Mouse (Mus musculus): ENCODE measurements around the gene Dach1. TPM values are rescaled to one million over a fixed set of nuclear protein-coding genes. Genes with fewer than 3 reads are reported as not detected.

Gene Dach1
- polyA plus RNA-seq, 1 experiment from 2014 or later: 1.8 TPM

DNA sequence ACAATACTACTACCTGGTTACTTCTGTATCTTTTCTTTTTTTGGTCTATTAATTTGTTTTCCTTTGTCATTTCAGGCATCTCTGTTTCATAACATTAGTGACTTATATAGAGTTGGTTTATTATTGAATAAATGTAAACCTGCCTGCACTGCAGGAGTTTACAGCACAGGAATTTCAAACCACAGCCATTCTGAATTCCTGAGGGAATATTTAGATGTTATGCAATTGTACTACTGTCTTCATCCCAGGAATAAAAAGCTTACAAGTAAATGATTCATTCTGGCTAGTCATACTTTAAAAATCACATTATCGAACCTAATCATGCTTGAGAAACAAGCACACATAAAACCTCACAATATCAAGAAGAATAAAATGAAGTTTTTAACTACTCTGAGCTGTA, 213.2 kb downstream of the Dach1 start:
- no peak for ATAC-seq (ENCODE audit: extremely low read depth, insufficient number of reproducible peaks, low FRiP score, low TSS enrichment)
- Histone ChIP-seq H3K4me2 (no peak overlapping the region), H3K4me3 (no peak overlapping the region), H3K27me3 (replicated peaks) (no peaks in the 10 kb centered on the region), H3K27ac (replicated peaks) (no peak overlapping the region), H3K9me3 (no peaks in the 10 kb centered on the region), H3K9ac (no peak overlapping the region), H3K4me1 (0 out of 2 replicates have a peak, but pooled peaks cover 8% of the 10 kb centered on the region), H3K36me3 (no peaks in the 10 kb centered on the region)
- 73% methylated on average over 1 of the region's 1 CpGs for WGBS

DNA sequence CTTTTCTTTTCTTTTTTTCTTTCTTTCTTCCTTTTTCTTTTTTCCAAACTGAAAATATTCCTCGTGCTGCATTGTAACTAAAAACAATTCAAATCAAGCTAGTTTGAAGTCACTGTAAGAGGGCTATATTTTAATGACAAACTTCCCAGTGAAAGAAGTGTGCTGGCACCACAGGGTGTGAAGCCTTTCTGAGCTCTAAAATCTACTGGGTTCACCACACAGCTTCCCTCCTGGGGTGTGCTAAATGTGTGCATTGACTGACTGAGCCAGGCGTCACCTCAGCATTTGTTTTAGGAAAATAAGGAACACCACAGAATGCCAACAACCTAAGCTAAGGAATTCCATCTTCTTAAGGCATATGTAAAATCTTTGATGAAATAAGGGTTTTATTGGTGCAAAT, 224.1 kb downstream of the Dach1 start:
- H3K4me3 ChIP-seq: no peak overlapping the region
- no peak overlapping the region for H3K27ac ChIP-seq (replicated peaks)
- no peak overlapping the region for H3K9ac ChIP-seq
- WGBS: 42% methylated on average over 2 of the region's 2 CpGs
- no peaks in the 10 kb centered on the region for H3K27me3 ChIP-seq (replicated peaks)
- H3K4me2 ChIP-seq: no peak overlapping the region
- H3K9me3 ChIP-seq: no peaks in the 10 kb centered on the region
- H3K36me3 ChIP-seq: no peaks in the 10 kb centered on the region
- no peaks in the 10 kb centered on the region for H3K4me1 ChIP-seq
- no peak for ATAC-seq (ENCODE audit: extremely low read depth, insufficient number of reproducible peaks, low FRiP score, low TSS enrichment)

DNA sequence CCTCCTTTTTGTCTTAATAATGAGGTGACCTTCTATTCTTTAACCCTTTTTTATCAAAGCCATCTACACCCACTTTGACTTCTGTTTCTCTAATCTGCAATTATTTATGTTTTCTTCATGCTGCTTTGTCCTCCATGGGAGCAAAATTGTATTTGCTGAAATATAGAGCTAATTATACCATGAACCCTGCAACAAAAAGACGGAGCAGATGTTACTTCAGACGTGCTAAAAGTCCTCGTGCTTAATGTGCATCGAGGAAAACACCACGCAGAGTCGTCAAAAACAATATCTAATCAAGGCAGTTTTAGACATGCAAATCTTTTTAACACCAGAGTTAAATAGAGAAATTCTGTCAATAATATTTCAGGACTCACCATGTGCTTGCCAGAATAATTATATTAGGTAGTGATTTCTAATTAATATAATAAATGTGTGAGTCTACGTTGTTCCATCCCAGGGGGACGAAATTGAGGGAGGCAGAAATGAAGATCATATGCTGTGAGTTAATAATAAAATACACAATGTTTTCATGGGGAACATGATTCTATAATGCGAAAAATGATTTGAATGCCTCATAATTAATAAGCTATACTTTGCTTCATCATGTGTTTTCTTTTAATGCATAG, 224.8 kb downstream of the Dach1 start:
- no peaks in the 10 kb centered on the region for H3K36me3 ChIP-seq
- ATAC-seq (ENCODE audit: extremely low read depth, insufficient number of reproducible peaks, low FRiP score, low TSS enrichment): no peak
- no peak overlapping the region for H3K4me3 ChIP-seq
- H3K4me2 ChIP-seq: no peak overlapping the region
- no peak overlapping the region for H3K9ac ChIP-seq
- H3K4me1 ChIP-seq: no peaks in the 10 kb centered on the region
- H3K9me3 ChIP-seq: no peaks in the 10 kb centered on the region
- 79% methylated on average over 9 of the region's 9 CpGs for WGBS
- H3K27ac ChIP-seq (replicated peaks): no peak overlapping the region
- H3K27me3 ChIP-seq (replicated peaks): no peaks in the 10 kb centered on the region

DNA sequence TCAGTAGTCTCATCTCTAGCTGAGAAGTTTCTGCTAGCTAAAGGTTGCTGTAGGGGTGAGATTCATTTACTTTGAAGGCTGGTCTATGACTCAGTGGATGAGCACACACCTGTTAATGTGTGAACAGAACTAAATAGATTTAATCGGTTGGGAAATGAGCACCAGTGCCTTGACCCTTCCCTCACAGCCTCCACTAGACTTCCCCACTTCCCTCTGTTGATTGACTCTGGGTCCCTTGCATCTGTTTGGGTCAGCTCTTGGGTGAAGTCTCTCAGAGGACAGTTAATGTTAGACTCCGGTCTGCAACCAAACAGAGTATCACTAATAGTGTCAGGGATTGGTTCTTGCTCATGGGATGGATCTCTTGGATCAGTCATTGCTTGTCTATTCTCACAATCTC, 227.2 kb downstream of the Dach1 start:
- 75% methylated on average over 2 of the region's 2 CpGs for WGBS
- no peak for ATAC-seq (ENCODE audit: extremely low read depth, insufficient number of reproducible peaks, low FRiP score, low TSS enrichment)
- H3K9ac ChIP-seq: no peak overlapping the region
- H3K4me1 ChIP-seq: no peaks in the 10 kb centered on the region
- H3K4me3 ChIP-seq: no peak overlapping the region
- H3K27ac ChIP-seq (replicated peaks): no peak overlapping the region
- no peaks in the 10 kb centered on the region for H3K36me3 ChIP-seq
- no peaks in the 10 kb centered on the region for H3K9me3 ChIP-seq
- H3K27me3 ChIP-seq (replicated peaks): no peaks in the 10 kb centered on the region
- no peak overlapping the region for H3K4me2 ChIP-seq

DNA sequence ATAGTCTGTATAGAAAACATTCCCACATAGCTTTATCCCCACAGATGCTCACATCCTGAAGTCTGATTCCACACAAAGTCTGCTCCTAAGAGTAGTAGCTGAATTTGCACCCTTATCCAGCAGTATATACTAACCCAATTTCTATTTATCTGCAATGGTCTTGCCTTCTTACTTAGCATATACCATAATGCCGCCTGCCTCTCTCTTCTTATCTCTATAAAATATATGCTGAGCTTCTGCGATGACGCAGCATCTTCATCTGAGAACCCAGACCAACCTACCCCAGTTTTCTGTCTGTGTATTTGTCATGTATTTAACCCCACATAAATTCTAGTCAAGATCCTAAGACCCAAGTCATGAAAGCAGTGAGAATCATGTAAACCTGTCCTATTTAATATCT, 272.9 kb downstream of the Dach1 start:
- no peak for ATAC-seq (ENCODE audit: extremely low read depth, insufficient number of reproducible peaks, low FRiP score, low TSS enrichment)
- no peaks in the 10 kb centered on the region for H3K27me3 ChIP-seq (replicated peaks)
- no peak overlapping the region for H3K4me3 ChIP-seq
- no peak overlapping the region for H3K27ac ChIP-seq (replicated peaks)
- H3K9me3 ChIP-seq: no peaks in the 10 kb centered on the region
- WGBS: 82% methylated on average over 3 of the region's 3 CpGs
- no peaks in the 10 kb centered on the region for H3K4me1 ChIP-seq
- no peak overlapping the region for H3K4me2 ChIP-seq
- no peaks in the 10 kb centered on the region for H3K36me3 ChIP-seq
- H3K9ac ChIP-seq: no peak overlapping the region

DNA sequence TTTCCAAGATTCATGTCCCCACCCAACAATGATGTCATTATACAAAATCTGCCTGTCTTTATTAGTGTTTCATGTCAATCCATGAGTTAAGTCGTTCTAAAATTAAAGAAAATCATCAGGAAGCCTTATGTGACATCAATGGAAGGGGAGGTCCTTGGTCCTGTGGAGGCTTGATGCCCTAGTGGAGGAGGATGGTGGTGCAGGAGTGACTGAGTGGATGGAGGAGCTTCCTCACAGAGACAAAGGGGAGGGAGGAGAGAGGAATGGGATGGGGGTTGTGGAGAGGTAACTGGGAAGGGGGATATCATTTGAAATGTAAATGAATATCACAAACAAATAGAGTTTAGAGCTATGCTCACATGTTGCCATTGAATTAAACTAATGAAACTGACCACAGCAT, 287.6 kb downstream of the Dach1 start:
- WGBS: 39% methylated on average over 1 of the region's 1 CpGs
- no peak overlapping the region for H3K4me2 ChIP-seq
- no peak overlapping the region for H3K4me3 ChIP-seq
- peaks cover 8% of the 10 kb centered on the region; the same call in 1 of the 2 replicates for H3K4me1 ChIP-seq
- no peaks in the 10 kb centered on the region for H3K36me3 ChIP-seq
- no peak for ATAC-seq (ENCODE audit: extremely low read depth, insufficient number of reproducible peaks, low FRiP score, low TSS enrichment)
- H3K9me3 ChIP-seq: no peaks in the 10 kb centered on the region
- H3K27ac ChIP-seq (replicated peaks): no peak overlapping the region
- no peak overlapping the region for H3K9ac ChIP-seq
- H3K27me3 ChIP-seq (replicated peaks): no peaks in the 10 kb centered on the region

DNA sequence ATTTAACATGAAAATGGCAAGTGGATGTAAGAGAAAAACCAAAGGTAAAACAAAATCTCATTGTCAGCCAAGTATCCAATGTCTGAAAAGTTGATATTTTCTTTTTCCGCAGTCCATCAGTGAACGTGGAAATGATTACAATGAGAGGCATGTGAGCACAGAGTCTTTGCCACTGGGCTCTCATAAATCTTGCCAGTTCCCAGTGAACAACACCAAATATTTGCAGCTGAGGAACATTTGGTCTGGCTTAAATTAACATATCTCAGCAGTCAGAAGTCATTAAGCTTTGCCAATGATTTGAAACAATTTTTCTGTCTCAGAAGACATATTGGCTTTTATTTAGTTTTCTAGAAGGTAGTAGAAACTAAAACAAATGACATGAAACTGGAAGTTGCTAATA, 298.6 kb downstream of the Dach1 start:
- Histone ChIP-seq H3K4me3 (no peak overlapping the region), H3K9ac (no peak overlapping the region), H3K4me2 (no peak overlapping the region), H3K27me3 (replicated peaks) (no peaks in the 10 kb centered on the region), H3K9me3 (no peaks in the 10 kb centered on the region), H3K4me1 (peaks cover 3% of the 10 kb centered on the region; the same call in 1 of the 2 replicates), H3K36me3 (no peaks in the 10 kb centered on the region), H3K27ac (replicated peaks) (no peak overlapping the region)
- 68% methylated on average over 2 of the region's 2 CpGs for WGBS
- ATAC-seq (ENCODE audit: extremely low read depth, insufficient number of reproducible peaks, low FRiP score, low TSS enrichment): no peak

DNA sequence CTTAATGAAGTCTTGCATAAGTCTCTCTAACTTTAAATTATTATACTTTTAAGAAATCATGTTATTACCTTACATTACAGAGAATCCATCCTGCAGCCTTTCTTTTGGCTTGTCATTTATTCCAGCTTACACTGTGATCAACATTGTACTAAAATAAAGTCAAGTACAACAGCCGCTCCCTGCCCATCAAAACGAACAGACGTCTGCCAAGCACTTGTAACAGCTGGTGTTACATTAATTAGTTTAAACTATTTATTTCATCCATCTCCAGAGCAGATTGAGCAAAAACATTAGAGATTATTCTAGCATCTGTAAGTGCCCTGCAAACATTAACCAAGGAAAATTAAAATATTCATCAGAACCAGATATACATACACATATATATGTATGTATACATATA, 311.2 kb downstream of the Dach1 start:
- Histone ChIP-seq H3K9me3 (no peaks in the 10 kb centered on the region), H3K4me3 (no peak overlapping the region), H3K9ac (no peak overlapping the region), H3K27me3 (replicated peaks) (no peaks in the 10 kb centered on the region), H3K27ac (replicated peaks) (no peak overlapping the region), H3K4me1 (no peaks in the 10 kb centered on the region), H3K4me2 (no peak overlapping the region), H3K36me3 (no peaks in the 10 kb centered on the region)
- WGBS: 83% methylated on average over 3 of the region's 3 CpGs
- ATAC-seq (ENCODE audit: extremely low read depth, insufficient number of reproducible peaks, low FRiP score, low TSS enrichment): no peak

DNA sequence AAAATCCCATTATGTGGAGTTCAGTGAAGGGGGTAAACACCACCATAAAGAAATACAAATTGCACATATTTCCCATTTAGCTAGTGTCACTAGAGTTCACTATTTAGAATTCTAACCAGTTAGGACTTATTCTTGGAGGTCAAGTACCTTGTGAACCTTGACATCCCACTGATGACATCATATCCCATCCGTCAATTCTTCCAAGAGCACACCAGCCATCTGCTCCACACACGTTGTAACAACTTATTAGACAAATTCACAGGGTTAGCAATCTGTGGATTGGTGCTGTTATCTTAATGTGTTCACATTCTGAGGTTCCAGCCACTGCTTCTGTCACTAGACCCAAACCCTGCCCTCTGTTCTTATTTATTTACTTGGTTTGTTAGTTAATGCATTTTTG, 312.3 kb downstream of the Dach1 start:
- no peak overlapping the region for H3K27ac ChIP-seq (replicated peaks)
- 54% methylated on average over 2 of the region's 2 CpGs for WGBS
- H3K4me2 ChIP-seq: no peak overlapping the region
- no peaks in the 10 kb centered on the region for H3K9me3 ChIP-seq
- no peaks in the 10 kb centered on the region for H3K36me3 ChIP-seq
- no peak overlapping the region for H3K9ac ChIP-seq
- no peak for ATAC-seq (ENCODE audit: extremely low read depth, insufficient number of reproducible peaks, low FRiP score, low TSS enrichment)
- no peaks in the 10 kb centered on the region for H3K27me3 ChIP-seq (replicated peaks)
- no peaks in the 10 kb centered on the region for H3K4me1 ChIP-seq
- no peak overlapping the region for H3K4me3 ChIP-seq

DNA sequence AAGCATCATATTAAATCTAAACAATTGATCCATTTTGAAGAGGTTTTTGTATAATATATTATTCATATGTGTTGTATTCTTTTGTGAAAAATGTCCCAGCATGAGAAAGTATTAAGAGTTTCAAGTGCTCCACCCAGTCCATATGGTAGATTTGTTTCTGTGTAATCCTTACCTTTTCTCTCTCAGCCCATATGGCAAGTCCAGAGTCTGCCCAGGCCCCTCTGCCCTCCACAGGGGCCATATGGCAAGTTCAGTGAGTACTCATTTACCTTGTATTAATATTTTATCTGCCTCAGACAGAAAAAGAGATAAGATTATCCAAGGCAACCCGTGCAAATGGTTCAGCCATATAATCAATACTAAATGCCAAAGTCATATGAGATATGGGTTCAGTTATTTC, 314.2 kb downstream of the Dach1 start:
- no peak overlapping the region for H3K27ac ChIP-seq (replicated peaks)
- no peaks in the 10 kb centered on the region for H3K27me3 ChIP-seq (replicated peaks)
- H3K9me3 ChIP-seq: no peaks in the 10 kb centered on the region
- ATAC-seq (ENCODE audit: extremely low read depth, insufficient number of reproducible peaks, low FRiP score, low TSS enrichment): no peak
- no peak overlapping the region for H3K9ac ChIP-seq
- H3K36me3 ChIP-seq: no peaks in the 10 kb centered on the region
- H3K4me1 ChIP-seq: no peaks in the 10 kb centered on the region
- no peak overlapping the region for H3K4me2 ChIP-seq
- WGBS: 65% methylated on average over 1 of the region's 1 CpGs
- H3K4me3 ChIP-seq: no peak overlapping the region

DNA sequence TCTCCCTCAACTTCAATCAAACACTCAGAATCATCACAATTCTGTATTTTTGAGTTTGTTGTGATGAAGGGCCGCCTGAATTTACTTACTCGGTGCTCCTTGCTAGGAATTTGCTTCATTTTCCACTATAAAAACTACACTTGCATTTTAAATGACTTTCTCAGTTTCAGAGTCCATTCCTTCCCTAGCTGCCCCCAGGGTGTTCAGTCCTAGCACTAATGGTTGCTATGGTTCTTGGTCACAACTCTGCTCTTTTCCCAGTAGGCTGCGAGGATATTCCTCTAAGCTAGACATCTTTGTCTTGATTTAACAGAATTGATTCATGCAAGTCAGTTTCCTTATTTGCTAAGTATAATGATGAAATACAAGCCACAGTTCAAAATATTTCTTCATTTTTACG, 319.1 kb downstream of the Dach1 start:
- Histone ChIP-seq H3K9me3 (no peaks in the 10 kb centered on the region), H3K9ac (no peak overlapping the region), H3K27ac (replicated peaks) (no peak overlapping the region), H3K36me3 (no peaks in the 10 kb centered on the region), H3K4me2 (no peak overlapping the region), H3K27me3 (replicated peaks) (no peaks in the 10 kb centered on the region), H3K4me1 (no peaks in the 10 kb centered on the region), H3K4me3 (no peak overlapping the region)
- WGBS: 73% methylated on average over 4 of the region's 4 CpGs
- no peak for ATAC-seq (ENCODE audit: extremely low read depth, insufficient number of reproducible peaks, low FRiP score, low TSS enrichment)

DNA sequence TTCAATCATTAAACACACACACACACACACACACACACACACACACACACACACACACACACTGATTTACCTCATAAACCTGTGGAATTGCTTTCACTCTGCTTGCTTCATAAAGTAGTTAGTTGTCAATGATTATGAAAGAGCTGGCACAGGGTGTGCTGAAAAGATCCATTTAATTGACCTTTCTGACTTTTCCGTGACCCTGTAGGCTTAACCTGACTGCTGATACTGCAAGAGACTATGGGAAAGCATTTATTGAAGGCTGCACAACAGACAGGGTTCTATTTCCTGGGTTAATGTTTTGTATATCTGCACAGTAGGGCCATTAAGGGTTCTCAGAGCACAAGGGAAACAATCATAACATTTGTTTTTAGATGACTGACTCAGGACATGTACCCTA, 321.9 kb downstream of the Dach1 start:
- Histone ChIP-seq H3K9ac (no peak overlapping the region), H3K27me3 (replicated peaks) (no peaks in the 10 kb centered on the region), H3K4me3 (no peak overlapping the region), H3K36me3 (no peaks in the 10 kb centered on the region), H3K27ac (replicated peaks) (no peak overlapping the region), H3K9me3 (no peaks in the 10 kb centered on the region), H3K4me2 (no peak overlapping the region), H3K4me1 (no peaks in the 10 kb centered on the region)
- no peak for ATAC-seq (ENCODE audit: extremely low read depth, insufficient number of reproducible peaks, low FRiP score, low TSS enrichment)
- 77% methylated on average over 1 of the region's 1 CpGs for WGBS
